Mouse (Mus musculus): ENCODE measurements at regions not wholly inside any gene's neighbourhood (a gene's known extent, or its start where the extent isn't known, plus 50 kb on each side); places are given as distances from the start of the nearest gene placed in this dataset.
"Not testable (repeated sequence)": the region's sequence is repeated elsewhere in the genome, so short reads cannot be mapped to it uniquely, and the experiment has no call there.

- no peak for DNase-seq (ENCODE audit: low read depth, low spot score)
Observed at GRCm38 (mm10) chr16:23838696-23839095, 52.1 kb downstream of the Sst start.

GRCm38 (mm10) chr16:23838114-23838513 lies 52.6 kb downstream of the Sst start:
- DNase-seq (ENCODE audit: low read depth, low spot score): peak; percentile 36

- no peak for DNase-seq (ENCODE audit: low read depth, low spot score)
Observed at GRCm38 (mm10) chr16:23834991-23835390, 55.8 kb downstream of the Sst start.

- DNase-seq (ENCODE audit: low read depth, low spot score): no peak
Observed at GRCm38 (mm10) chr16:23833603-23834002, 57.2 kb downstream of the Sst start.

- DNase-seq (ENCODE audit: low read depth, low spot score): no peak
Observed at GRCm38 (mm10) chr16:23833042-23833423, 57.7 kb downstream of the Sst start.

GRCm38 (mm10) chr16:23832393-23833041 lies 58.2 kb downstream of the Sst start:
- no peak for DNase-seq (ENCODE audit: low read depth, low spot score)

GRCm38 (mm10) chr16:23825662-23826061 lies 65.1 kb downstream of the Sst start:
- no peak for DNase-seq (ENCODE audit: low read depth, low spot score)

GRCm38 (mm10) chr16:23785216-23785615 lies 105.5 kb downstream of the Sst start:
- DNase-seq (ENCODE audit: low read depth, low spot score): no peak

- no peak for DNase-seq (ENCODE audit: low read depth, low spot score)
Observed at GRCm38 (mm10) chr16:23784021-23784897, 106.5 kb downstream of the Sst start.

GRCm38 (mm10) chr16:23780440-23781231 lies 110.1 kb downstream of the Sst start:
- DNase-seq (ENCODE audit: low read depth, low spot score): no peak

GRCm38 (mm10) chr16:23777894-23778293 lies 112.9 kb downstream of the Sst start:
- DNase-seq (ENCODE audit: low read depth, low spot score): no peak

- DNase-seq (ENCODE audit: low read depth, low spot score): no peak
Observed at GRCm38 (mm10) chr16:23777041-23777440, 113.7 kb downstream of the Sst start.

- no peak for DNase-seq (ENCODE audit: low read depth, low spot score)
Observed at GRCm38 (mm10) chr16:23776501-23776900, 114.3 kb downstream of the Sst start.

- no peak for DNase-seq (ENCODE audit: low read depth, low spot score)
Observed at GRCm38 (mm10) chr16:23758136-23758812, 132.5 kb downstream of the Sst start.

GRCm38 (mm10) chr16:23737026-23737425 lies 153.7 kb downstream of the Sst start:
- DNase-seq (ENCODE audit: low read depth, low spot score): no peak

- DNase-seq (ENCODE audit: low read depth, low spot score): no peak
Observed at GRCm38 (mm10) chr16:23735722-23736121, 155.0 kb downstream of the Sst start.

GRCm38 (mm10) chr16:23726562-23726961 lies 164.2 kb downstream of the Sst start:
- DNase-seq (ENCODE audit: low read depth, low spot score): no peak

- DNase-seq (ENCODE audit: low read depth, low spot score): no peak
Observed at GRCm38 (mm10) chr16:23721745-23722144, 169.0 kb downstream of the Sst start.

- no peak for DNase-seq (ENCODE audit: low read depth, low spot score)
Observed at GRCm38 (mm10) chr16:23701156-23701555, 180.5 kb upstream of the Masp1 start.

GRCm38 (mm10) chr16:23694226-23694625 lies 173.6 kb upstream of the Masp1 start:
- DNase-seq (ENCODE audit: low read depth, low spot score): not testable (repeated sequence)

GRCm38 (mm10) chr16:23690061-23690460 lies 169.4 kb upstream of the Masp1 start:
- no peak for DNase-seq (ENCODE audit: low read depth, low spot score)

GRCm38 (mm10) chr16:23686783-23687182 lies 166.2 kb upstream of the Masp1 start:
- DNase-seq (ENCODE audit: low read depth, low spot score): no peak
